Mouse (Mus musculus): ENCODE results near the gene Pgc.
A peak's percentile ranks its signal among the peaks of the same experiment; 100 is the strongest.

The Pgc gene

GRCm38 (mm10) chr17:47750101-47750500 is 23.5 kb downstream of the Pgc start:
- no peak for DNase-seq (ENCODE audit: low spot score)

GRCm38 (mm10) chr17:47751811-47752210 is 25.2 kb downstream of the Pgc start:
- DNase-seq (ENCODE audit: low spot score): no peak

- no peak for DNase-seq (ENCODE audit: low spot score)
These were observed 26.6 kb downstream of the Pgc start for GRCm38 (mm10) chr17:47753130-47753775.

DNA sequence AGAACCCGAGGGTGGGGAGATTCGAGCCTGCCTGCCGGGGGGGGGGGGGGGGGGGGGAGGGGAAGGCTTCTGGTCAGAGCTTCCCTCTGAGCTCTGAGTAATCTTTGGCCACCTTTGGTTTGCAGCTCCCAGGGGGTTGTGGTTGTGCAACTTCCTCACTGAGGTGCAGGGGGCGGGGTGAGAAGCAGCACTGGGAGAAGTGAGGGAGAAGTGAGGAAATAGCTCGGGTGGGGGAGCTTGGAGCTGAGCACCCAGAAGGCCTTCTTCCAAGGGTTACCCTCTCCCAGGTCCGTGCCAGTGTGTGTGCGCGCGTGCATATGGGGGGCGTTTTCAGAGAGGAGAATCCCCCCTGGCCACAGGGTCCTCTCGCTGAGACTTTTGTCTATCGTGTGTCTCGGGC is 27.6 kb downstream of the Pgc start:
- DNase-seq (ENCODE audit: low spot score): peak; percentile 34

DNA sequence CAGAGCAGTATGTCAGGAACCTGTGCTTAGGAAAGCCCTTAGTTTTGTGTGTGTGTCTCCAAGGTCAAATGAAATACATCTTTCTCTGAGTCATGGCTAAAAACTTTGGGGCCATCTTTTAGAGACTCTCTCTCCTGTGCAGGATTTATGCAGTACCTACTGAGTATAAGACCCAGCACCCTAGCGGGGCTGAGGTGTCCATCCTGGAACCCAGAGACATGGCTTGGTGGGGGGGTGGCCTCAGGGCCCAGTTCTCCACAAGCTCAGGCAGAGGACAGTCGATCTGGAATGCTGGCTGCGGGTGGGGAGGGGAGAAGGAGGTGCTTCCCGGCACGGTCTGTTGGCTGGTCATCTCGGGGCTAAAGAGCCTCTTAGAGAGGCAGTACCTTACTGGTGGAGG is 29.7 kb downstream of the Pgc start:
- no peak for DNase-seq (ENCODE audit: low spot score)

DNA sequence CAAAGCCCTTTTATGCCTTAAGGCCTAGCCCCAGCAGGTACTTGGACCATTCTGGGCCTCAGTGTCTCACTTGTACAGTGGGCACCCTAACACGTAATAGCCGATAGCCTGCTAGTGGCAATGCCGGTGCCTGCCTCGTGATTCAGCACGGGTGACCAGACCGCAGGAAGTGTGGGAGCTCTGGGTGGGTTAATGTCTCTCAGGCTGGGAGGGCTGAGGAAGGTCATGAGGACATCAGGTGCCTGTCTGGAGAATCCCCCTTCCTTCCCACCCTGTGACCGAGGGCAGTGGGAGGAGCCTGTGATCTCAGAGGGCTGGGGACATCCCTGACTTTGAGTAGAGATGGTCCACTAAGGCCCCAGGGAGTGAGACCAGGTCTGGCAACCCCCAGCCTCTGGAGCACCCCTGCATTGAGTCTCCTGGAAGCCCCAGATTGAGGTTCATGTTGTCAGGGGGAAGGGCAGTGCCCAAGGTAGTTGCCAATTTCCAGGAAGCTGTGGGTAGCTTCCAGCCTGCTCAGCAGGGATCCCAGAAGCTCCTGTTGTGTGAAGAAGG is 30.5 kb downstream of the Pgc start:
- DNase-seq (ENCODE audit: low spot score): no peak

DNA sequence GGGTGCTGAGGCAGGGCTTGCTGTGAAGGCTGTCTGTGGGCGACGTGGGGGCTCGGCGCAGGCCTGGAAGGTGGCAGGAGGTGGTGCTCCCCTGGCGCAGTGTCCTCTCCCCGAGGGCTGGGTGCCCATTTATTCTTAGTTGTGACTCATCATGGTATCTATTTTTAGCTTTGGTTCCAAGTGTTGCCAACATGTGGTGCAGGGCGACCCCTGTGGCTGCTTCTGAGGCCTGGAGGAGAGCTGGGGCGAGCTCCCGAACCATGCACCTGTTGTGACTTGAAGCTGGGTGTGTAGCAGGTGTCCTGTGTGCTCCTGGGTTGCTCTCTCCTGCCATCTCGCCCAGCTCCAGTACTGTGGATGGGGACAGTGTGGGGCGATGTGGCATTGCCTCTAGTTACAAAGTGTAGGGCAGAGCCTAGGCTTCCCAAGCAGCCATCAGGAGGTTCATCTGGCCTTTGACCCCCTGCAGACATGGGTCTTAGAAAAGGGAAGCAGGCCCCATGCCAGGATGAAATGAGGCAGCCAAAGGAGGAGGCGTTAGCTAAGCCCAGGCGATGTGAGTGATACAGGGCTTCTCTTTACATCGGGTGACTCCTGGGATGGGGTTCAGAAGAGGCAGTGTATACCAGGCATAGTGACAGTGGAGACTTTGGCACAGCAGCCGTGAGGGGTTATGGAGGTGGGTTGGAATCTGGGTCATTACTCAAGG is 33.2 kb downstream of the Pgc start:
- DNase-seq (ENCODE audit: low spot score): no peak

DNA sequence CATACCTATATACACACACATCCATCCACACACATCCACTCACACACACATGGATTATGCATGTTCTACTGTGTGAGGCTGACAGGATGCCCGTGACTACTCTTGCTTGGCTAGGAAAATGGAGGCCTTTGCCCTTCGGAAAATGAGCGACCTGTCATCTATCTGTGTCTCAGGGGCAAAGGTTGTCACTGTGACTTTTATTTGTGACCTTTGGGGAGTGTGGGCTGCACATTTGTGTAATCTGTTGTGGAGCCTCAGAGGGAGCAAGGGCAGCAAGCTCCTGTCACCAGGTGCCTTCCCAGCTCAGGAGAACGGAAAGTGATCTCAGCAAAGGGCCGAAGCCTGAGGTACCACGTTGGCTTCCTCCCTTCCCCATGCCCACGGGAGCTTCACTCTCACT is 35.4 kb downstream of the Pgc start:
- DNase-seq (ENCODE audit: low spot score): no peak

- DNase-seq (ENCODE audit: low spot score): peak; percentile 41
These were observed 36.1 kb downstream of the Pgc start for GRCm38 (mm10) chr17:47762518-47763340.

DNA sequence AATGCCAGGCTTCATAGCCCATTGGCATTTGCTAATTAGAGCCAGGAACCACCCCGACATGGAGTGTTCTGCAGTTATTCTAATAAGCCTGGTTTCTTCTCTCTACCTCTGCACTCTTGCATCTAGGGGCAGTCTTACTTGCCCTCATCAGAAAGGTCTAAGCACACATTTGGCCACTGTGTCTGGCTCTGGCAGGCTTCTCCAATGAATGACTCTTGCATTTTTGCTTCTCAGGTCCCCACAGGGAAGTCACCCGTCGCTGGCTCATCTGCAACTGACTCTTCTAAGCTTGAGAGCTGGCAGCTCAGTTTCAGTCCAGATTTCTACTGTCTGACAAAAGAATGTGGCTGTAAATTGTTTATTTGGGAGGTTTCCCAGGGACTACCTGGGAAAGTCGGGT is 39.3 kb downstream of the Pgc start:
- DNase-seq (ENCODE audit: low spot score): no peak

DNA sequence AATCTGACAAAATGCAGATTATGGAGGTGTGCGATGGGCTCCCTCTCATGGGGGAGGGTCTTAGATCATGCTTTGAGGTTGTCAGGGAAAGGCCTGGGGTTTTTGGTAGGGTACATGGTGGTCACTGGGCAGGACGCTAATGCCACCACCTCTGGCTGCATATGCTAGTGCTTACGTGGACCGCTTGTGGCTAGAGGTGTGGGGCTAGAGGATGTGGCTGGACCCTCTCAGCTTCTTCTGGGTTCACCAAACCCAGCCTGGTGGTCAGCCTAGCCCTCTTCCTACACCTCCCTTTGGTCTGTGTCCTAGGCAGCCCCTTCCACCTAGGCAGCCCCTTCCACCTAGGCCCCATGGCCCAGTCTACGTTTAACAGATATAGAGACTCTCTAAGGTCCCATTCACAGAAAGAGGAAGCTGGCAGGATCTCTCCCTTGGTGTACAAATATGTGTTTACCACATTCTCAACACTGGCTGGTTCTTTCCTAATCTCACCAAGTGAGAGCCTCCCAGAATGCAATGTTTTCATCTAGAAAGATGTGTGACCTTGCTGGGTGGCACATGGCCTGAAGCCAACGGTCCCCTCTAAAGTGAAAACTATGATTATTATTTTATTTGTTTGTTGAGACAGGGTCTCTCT is 39.9 kb downstream of the Pgc start:
- no peak for DNase-seq (ENCODE audit: low spot score)

GRCm38 (mm10) chr17:47767081-47767455 is 40.4 kb downstream of the Pgc start:
- no peak for DNase-seq (ENCODE audit: low spot score)

DNA sequence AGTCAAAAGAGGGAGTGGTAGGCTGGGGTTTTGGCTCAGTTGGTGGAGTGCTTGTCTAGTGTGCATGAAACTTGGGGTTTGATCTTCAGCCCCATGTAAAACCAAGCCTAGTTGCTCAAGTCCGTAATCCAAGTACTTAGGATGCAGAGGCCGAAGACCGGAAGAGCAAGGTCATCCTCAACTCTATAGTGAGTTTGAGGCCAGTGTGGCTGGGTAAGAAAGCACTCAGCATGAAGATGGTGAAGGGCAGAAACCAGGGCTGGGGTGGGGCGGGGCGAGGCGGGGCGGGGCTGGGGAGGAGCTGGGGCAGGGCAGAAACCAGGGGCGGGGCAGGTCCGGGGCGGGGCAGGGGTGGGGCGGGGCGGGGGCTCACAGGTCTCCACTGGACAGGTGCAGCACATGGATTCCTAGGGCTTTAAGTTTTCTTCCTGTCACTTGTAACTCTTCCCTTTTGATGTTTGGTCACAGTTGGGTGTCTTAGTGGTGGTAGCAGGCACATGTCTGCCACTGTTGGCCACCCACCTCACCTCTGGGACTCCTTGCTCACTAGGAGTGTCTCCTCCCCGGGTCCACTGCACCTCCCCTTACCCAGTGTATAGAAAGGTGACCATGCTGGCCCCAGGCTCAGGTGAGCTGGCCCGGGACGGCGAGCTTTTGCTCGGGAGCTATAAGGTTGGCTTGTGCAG is 41.0 kb downstream of the Pgc start:
- DNase-seq (ENCODE audit: low spot score): no peak

- DNase-seq (ENCODE audit: low spot score): no peak
These were observed 42.1 kb downstream of the Pgc start for GRCm38 (mm10) chr17:47768707-47769276.

GRCm38 (mm10) chr17:47769389-47770299 is 43.0 kb downstream of the Pgc start:
- DNase-seq (ENCODE audit: low spot score): no peak

DNA sequence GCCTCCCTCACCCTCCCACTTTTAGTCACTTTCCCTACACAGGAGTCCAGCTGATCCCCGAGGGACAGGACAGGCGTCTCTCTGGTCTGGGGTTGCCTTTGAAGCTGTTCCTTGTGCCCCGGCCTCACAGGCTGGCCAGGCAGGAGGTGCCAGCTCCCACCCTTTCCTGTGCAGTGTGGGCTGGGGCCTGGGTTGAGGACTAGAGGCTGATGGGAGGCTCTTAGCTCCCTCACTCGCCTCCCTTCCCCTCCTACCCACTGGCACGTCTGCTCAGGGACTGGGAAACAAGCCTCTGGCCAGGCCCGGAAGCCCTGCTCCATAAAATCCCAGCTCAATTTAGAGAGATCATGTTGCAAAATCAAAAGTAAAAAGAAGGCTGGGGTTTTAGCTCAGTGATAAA is 47.0 kb downstream of the Pgc start:
- DNase-seq (ENCODE audit: low spot score): no peak

DNA sequence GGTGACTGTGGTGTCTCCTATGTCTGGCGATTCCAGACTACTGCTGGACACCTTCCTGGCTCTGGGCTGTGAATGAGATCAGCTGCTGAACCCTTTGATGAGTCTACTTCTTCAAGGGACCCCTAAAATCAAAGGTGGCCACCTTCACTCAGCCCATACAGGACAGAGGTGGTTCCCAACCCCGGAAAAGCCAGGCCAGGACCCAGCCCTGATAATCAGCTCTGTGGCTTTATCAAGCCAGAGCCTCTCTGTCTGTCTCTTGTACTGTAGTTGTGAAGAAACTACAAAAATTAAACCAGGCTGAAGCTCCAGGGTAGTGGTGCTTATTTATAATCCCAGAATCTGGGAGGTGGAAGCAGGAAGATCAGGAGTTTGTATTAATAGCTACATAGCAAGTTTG is 50.5 kb downstream of the Pgc start:
- DNase-seq (ENCODE audit: low spot score): no peak

DNA sequence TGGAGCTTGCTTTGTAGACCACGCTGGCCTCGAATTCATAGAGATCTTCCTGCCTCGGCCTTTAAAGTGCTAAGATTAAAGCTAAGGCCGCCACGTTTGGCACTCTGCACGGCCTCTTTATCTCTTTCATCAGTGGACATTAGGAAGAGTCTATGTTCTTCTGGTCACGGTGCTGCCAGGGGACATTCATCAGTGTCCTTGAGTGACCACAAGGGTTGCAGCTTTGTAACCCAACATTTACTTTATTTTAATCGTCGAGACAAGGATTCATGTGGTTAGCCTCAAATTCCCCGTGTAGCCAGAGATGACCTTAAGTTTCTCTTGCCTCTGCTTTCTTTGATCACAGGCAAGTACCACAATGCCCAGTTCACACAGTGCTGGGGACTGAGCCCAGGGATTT is 53.8 kb downstream of the Pgc start:
- no peak for DNase-seq (ENCODE audit: low spot score)

GRCm38 (mm10) chr17:47782486-47782885 is 55.8 kb downstream of the Pgc start:
- DNase-seq (ENCODE audit: low spot score): no peak

Measured in urinary bladder, postnatal 25 days (tissue).